Mouse (Mus musculus) hindbrain, postnatal 0 days (tissue): Measurements from ENCODE around the gene Cdk18. TPM values are rescaled to one million over a fixed set of nuclear protein-coding genes. Genes with fewer than 3 reads are reported as not detected.
A peak's percentile ranks its signal among the peaks of the same experiment; 100 is the strongest.

ENCODE experiments used
- ATAC-seq: fragments of 200-750 bp; cut with Nextera tagmentation; 2 replicates; pipeline ENCODE4 v1.8.0; 2017; ENCODE audit warnings: mild to moderate bottlenecking, moderate TSS enrichment, moderate library complexity
- DNase-seq: peaks from one replicate; pipeline ENCODE4 v3.0.0-alpha.2; 2015; ENCODE audit warnings: low spot score
- H3K27ac ChIP-seq: fragments of 300-500 bp; sonication (generic); 2 replicates; pipeline ENCODE4 v1.5.1; 2014; ENCODE audit warnings: mild to moderate bottlenecking
- H3K27me3 ChIP-seq: fragments of 300-500 bp; sonication (generic); 2 replicates; pipeline ENCODE4 v1.6.1; 2014; ENCODE audit warnings: low read length, mixed read lengths; ENCODE audit not compliant: insufficient read depth
- H3K36me3 ChIP-seq: fragments of 300-500 bp; sonication (generic); 2 replicates; pipeline ENCODE4 v1.6.1; 2014; ENCODE audit warnings: low read length, mixed read lengths; ENCODE audit not compliant: insufficient read depth
- H3K4me1 ChIP-seq: fragments of 300-500 bp; sonication (generic); 2 replicates; pipeline ENCODE4 v1.6.1; 2014; ENCODE audit warnings: antibody characterized with exemption, low read length, mixed read lengths; ENCODE audit not compliant: insufficient read depth
- H3K4me2 ChIP-seq: fragments of 300-500 bp; sonication (generic); 2 replicates; pipeline ENCODE4 v1.6.1; 2014; ENCODE audit warnings: low read depth, mild to moderate bottlenecking, low read length, moderate library complexity, mixed read lengths
- H3K4me3 ChIP-seq: fragments of 300-500 bp; sonication (generic); 2 replicates; pipeline ENCODE4 v1.5.1; 2014; ENCODE audit warnings: low read length
- H3K9ac ChIP-seq: fragments of 300-500 bp; sonication (generic); replicated peaks from 2 replicates; pipeline ENCODE4 v1.6.1; 2014; ENCODE audit warnings: mild to moderate bottlenecking, low read length, moderate library complexity, mixed read lengths
- H3K9me3 ChIP-seq: fragments of 300-500 bp; sonication (generic); 2 replicates; pipeline ENCODE4 v1.6.1; 2016; ENCODE audit warnings: low read length, mixed read lengths
- CTCF ChIP-seq: IDR thresholded peaks from 2 replicates; pipeline ENCODE4 v1.5.1; 2016; ENCODE audit warnings: antibody characterized with exemption, control low read depth, low read depth
- WGBS: fragments of 180-500 bp; shearing (Covaris S2); extraction: QIAGEN DNeasy Blood & Tissue Kit; methylation state at CpG from one replicate; pipeline ENCODE4 v1.1.7; 2014; 5-methylcytosine and 5-hydroxymethylcytosine counted together
- polyA plus RNA-seq: library from polyadenylated mRNA; unstranded; fragments of >200 nt; fragmentation: Nextera tagmentation; extraction: Ambion mirVana; gene quantifications from 2 replicates; pipeline ENCODE4 v1.2.1, GENCODE M21; 2015
- total RNA-seq: library from RNA; depleted of rRNA; stranded (reverse); fragments of >200 nt; gene quantifications from 2 replicates; pipeline ENCODE4 v1.2.3, GENCODE M21; 2014

Gene Cdk18
- total and polyA plus RNA-seq, 2 experiments from 2014 or later: 1.6 to 4.1 TPM

GRCm38 (mm10) chr1:132143730-132144129 lies 4.2 kb upstream of the Cdk18 start:
- Histone ChIP-seq H3K9me3 (no peaks in the 10 kb centered on the region), H3K27me3 (no peaks in the 10 kb centered on the region), H3K4me3 (no peak overlapping the region), H3K36me3 (no peaks in the 10 kb centered on the region), H3K4me1 (peaks cover 14% of the 10 kb centered on the region), H3K9ac (no peak overlapping the region), H3K4me2 (no peak overlapping the region), H3K27ac (no peak overlapping the region; the same call in 1 of the 2 replicates)
- WGBS: 60% methylated on average over 4 of the region's 4 CpGs
- TF ChIP-seq CTCF: no peak
- peak; percentile 6; the same call in 1 of the 2 replicates for ATAC-seq
- DNase-seq: no peak

DNA sequence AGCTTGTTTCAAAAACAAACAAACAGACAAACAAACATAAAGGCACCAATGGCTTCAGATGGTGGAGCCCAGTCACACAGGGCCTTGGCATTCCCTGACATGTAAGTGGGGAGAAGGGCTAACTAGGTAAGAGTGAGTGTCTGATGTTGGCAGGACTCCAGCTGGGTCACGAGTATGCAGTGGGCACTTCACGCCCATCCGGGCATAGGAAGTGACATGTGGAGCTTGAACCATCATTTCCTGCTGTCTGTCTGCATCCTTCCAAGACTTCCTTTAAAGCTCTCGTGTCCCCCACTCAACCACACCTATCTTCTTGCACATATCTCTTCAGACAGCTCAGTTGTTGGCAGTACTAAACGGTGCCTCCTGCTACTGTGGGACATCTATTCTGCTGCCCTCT lies 3.6 kb upstream of the Cdk18 start:
- DNase-seq (no peak), ATAC-seq (no peak)
- Histone ChIP-seq H3K27me3 (no peaks in the 10 kb centered on the region), H3K4me3 (no peak overlapping the region), H3K36me3 (no peaks in the 10 kb centered on the region), H3K4me2 (no peak overlapping the region), H3K9me3 (no peaks in the 10 kb centered on the region), H3K27ac (no peak overlapping the region), H3K9ac (no peak overlapping the region), H3K4me1 (peaks cover 14% of the 10 kb centered on the region)
- TF ChIP-seq CTCF: no peak
- 66% methylated on average over 5 of the region's 5 CpGs for WGBS

- H3K27me3 ChIP-seq: no peaks in the 10 kb centered on the region
- no peaks in the 10 kb centered on the region for H3K36me3 ChIP-seq
- peaks cover 14% of the 10 kb centered on the region for H3K4me1 ChIP-seq
- no peak for ATAC-seq
- no peaks in the 10 kb centered on the region for H3K9me3 ChIP-seq
- no peak overlapping the region for H3K4me3 ChIP-seq
- 70% methylated on average over 13 of the region's 13 CpGs for WGBS
- no peak for TF ChIP-seq CTCF
- no peak overlapping the region for H3K4me2 ChIP-seq
- H3K9ac ChIP-seq: no peak overlapping the region
- no peak overlapping the region for H3K27ac ChIP-seq
- DNase-seq: no peak
Measured at GRCm38 (mm10) chr1:132141753-132142152, 2.3 kb upstream of the Cdk18 start.

GRCm38 (mm10) chr1:132141166-132141565 lies 1.7 kb upstream of the Cdk18 start:
- Histone ChIP-seq H3K4me3 (no peak overlapping the region), H3K9ac (no peak overlapping the region), H3K36me3 (no peaks in the 10 kb centered on the region), H3K27ac (no peak overlapping the region), H3K9me3 (no peaks in the 10 kb centered on the region), H3K27me3 (no peaks in the 10 kb centered on the region), H3K4me2 (no peak overlapping the region), H3K4me1 (peaks cover 14% of the 10 kb centered on the region)
- no peak for ATAC-seq
- TF ChIP-seq CTCF: no peak
- DNase-seq: no peak
- WGBS: 83% methylated on average over 2 of the region's 2 CpGs

DNA sequence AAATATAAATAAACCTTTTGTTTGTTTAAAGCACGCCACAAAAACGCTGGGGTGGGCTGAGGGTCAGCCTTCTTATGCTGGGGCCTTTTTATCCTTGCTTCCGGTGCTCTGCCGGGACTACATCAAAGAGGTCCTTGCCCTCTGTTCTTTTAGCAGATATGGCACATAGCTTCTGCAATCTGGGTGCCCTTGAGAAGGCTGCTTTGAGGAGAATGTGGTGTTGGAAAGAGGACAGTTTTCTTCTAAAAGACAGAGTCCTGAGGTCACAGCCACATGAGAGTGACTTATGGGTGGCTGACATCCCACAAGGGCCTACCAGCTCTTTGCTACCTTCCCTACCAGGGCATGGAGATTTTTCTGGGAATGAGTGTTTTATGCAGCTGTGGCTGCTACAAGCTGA lies 1.1 kb upstream of the Cdk18 start:
- Histone ChIP-seq H3K4me1 (peaks cover 14% of the 10 kb centered on the region), H3K9me3 (no peaks in the 10 kb centered on the region), H3K4me2 (no peak overlapping the region), H3K36me3 (no peaks in the 10 kb centered on the region), H3K4me3 (no peak overlapping the region), H3K27me3 (no peaks in the 10 kb centered on the region), H3K9ac (no peak overlapping the region), H3K27ac (no peak overlapping the region)
- no peak for ATAC-seq
- WGBS: 80% methylated on average over 4 of the region's 4 CpGs
- no peak for DNase-seq
- no peak for TF ChIP-seq CTCF

- Histone ChIP-seq H3K36me3 (no peaks in the 10 kb centered on the region), H3K27ac (no peak overlapping the region), H3K27me3 (no peaks in the 10 kb centered on the region), H3K4me3 (no peak overlapping the region), H3K9ac (no peak overlapping the region), H3K4me2 (no peak overlapping the region), H3K4me1 (peaks cover 14% of the 10 kb centered on the region), H3K9me3 (no peaks in the 10 kb centered on the region)
- no peak for ATAC-seq
- peak; percentile 64 for DNase-seq
- peak; percentile 57 for TF ChIP-seq CTCF
- WGBS: 66% methylated on average over 10 of the region's 10 CpGs
Measured at GRCm38 (mm10) chr1:132140171-132140570, 687 bp upstream of the Cdk18 start.

DNA sequence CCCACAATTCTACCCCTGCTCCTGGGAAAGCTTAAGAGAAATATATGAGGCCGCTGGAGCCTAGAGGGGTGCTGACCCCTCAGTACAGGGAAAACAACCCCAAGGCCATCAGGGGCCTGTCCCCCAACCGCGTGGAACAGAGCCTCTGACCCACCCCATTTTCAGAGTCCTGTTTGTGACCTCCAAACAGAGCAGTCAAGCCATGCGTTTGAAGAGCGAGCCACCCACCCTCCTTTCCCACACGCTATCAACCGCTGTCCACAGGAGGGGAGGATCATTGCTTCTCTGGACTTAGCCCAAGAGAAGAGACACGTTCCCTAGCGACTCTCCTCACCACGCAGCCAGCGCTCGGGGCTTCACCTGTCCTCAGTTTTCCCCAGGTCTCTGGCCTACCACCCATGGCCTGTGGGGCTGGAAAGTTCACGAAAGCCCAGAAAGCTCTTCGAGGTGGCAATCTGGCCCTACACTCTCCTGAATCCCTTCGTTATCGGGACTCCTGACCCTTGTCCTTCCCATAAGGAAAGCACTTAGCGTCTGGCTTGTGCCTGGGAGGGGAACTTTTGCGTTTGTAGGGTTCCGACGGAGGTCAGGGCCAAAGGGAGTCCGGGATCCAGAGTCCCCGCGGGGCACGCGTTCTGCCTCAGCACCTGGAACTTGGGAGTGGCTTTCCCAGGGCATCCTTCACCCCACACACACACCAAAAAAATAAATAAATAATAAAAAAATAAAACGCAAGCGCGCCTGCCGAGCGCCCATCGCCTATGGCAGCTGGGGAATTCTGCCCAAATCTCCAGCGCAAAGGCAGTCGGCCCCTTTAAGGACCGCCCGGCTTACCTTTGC lies 688 bp downstream of the Cdk18 start:
- H3K36me3 ChIP-seq: no peaks in the 10 kb centered on the region
- peaks cover 5% of the 10 kb centered on the region; the same call in 1 of the 2 replicates for H3K4me1 ChIP-seq
- H3K9ac ChIP-seq: peak overlapping the region; percentile 61
- no peak for TF ChIP-seq CTCF
- H3K4me2 ChIP-seq: peak overlapping the region; percentile 99
- 10% methylated on average over 35 of the region's 35 CpGs for WGBS
- no peak for ATAC-seq
- no peak overlapping the region for H3K27ac ChIP-seq
- H3K9me3 ChIP-seq: no peaks in the 10 kb centered on the region
- H3K4me3 ChIP-seq: peak overlapping the region; percentile 59
- no peaks in the 10 kb centered on the region for H3K27me3 ChIP-seq
- no peak for DNase-seq
